Mouse (Mus musculus) heart, adult 2 months (tissue): ENCODE results near the gene Znrf1.
"Not testable (repeated sequence)": the region's sequence is repeated elsewhere in the genome, so short reads cannot be mapped to it uniquely, and the experiment has no call there.

Experiments
- CTCF ChIP-seq: fragments of 200-600 bp; IDR thresholded peaks from 2 replicates; pipeline ENCODE4 v1.8.1; 2022; ENCODE audit warnings: antibody characterized with exemption, mild to moderate bottlenecking, moderate library complexity
- EP300 ChIP-seq: fragments of 200-500 bp; IDR thresholded peaks from 2 replicates; pipeline ENCODE4 v1.6.1; 2011; ENCODE audit warnings: low read depth, low read length, control low read depth; ENCODE audit not compliant: insufficient read depth
- POLR2A ChIP-seq: fragments of 200-500 bp; IDR thresholded peaks from 2 replicates; pipeline ENCODE4 v1.6.1; 2011; ENCODE audit warnings: mild to moderate bottlenecking, low read depth, low read length, control low read depth; ENCODE audit not compliant: insufficient read depth

GRCm38 (mm10) chr8:111498249-111498648 lies 37.6 kb upstream of the Znrf1 start:
- TF ChIP-seq CTCF, POLR2A, EP300: not testable (repeated sequence)
